Mouse (Mus musculus): ENCODE measurements at regions not wholly inside any gene's neighbourhood (a gene's known extent, or its start where the extent isn't known, plus 50 kb on each side); places are given as distances from the start of the nearest gene placed in this dataset.

GRCm38 (mm10) chr5:128550736-128551135 lies 49.9 kb upstream of the Fzd10 start:
- no peaks in the 10 kb centered on the region; the same call in none of the 2 replicates for H3K4me1 ChIP-seq (ENCODE audit: control insufficient read depth, insufficient read depth, low read length)
- no peak overlapping the region for H3K27ac ChIP-seq (ENCODE audit: insufficient read depth, low read length)
- H3K4me3 ChIP-seq (ENCODE audit: insufficient read depth, low read length), result no peak overlapping the region
- no peak for TF ChIP-seq CTCF (IDR thresholded peaks at IDR 0.05; ENCODE audit: extremely low read depth, insufficient read depth, low read length)
- TF ChIP-seq POLR2A (IDR thresholded peaks at IDR 0.05; ENCODE audit: extremely low read depth, insufficient read depth, low read length), result no peak

GRCm38 (mm10) chr5:128549811-128550210 lies 50.8 kb upstream of the Fzd10 start:
- no peak overlapping the region for H3K4me3 ChIP-seq (ENCODE audit: insufficient read depth, low read length)
- no peaks in the 10 kb centered on the region; the same call in none of the 2 replicates for H3K4me1 ChIP-seq (ENCODE audit: control insufficient read depth, insufficient read depth, low read length)
- TF ChIP-seq POLR2A (IDR thresholded peaks at IDR 0.05; ENCODE audit: extremely low read depth, insufficient read depth, low read length) (no peak), CTCF (IDR thresholded peaks at IDR 0.05; ENCODE audit: extremely low read depth, insufficient read depth, low read length) (no peak)
- H3K27ac ChIP-seq (ENCODE audit: insufficient read depth, low read length), result no peak overlapping the region

GRCm38 (mm10) chr5:128542049-128542448 lies 58.6 kb upstream of the Fzd10 start:
- TF ChIP-seq CTCF (IDR thresholded peaks at IDR 0.05; ENCODE audit: extremely low read depth, insufficient read depth, low read length) (no peak), POLR2A (IDR thresholded peaks at IDR 0.05; ENCODE audit: extremely low read depth, insufficient read depth, low read length) (no peak)
- Histone ChIP-seq H3K27ac (ENCODE audit: insufficient read depth, low read length) (no peak overlapping the region), H3K4me3 (ENCODE audit: insufficient read depth, low read length) (no peak overlapping the region), H3K4me1 (ENCODE audit: control insufficient read depth, insufficient read depth, low read length) (no peaks in the 10 kb centered on the region; the same call in 1 of the 2 replicates)

GRCm38 (mm10) chr5:128538646-128539045 lies 62.0 kb upstream of the Fzd10 start:
- Histone ChIP-seq H3K4me3 (ENCODE audit: insufficient read depth, low read length) (no peak overlapping the region), H3K4me1 (ENCODE audit: control insufficient read depth, insufficient read depth, low read length) (peaks cover 4% of the 10 kb centered on the region), H3K27ac (ENCODE audit: insufficient read depth, low read length) (no peak overlapping the region)
- no peak for TF ChIP-seq CTCF (IDR thresholded peaks at IDR 0.05; ENCODE audit: extremely low read depth, insufficient read depth, low read length)
- TF ChIP-seq POLR2A (IDR thresholded peaks at IDR 0.05; ENCODE audit: extremely low read depth, insufficient read depth, low read length), result no peak

GRCm38 (mm10) chr5:128537218-128537617 lies 63.4 kb upstream of the Fzd10 start:
- H3K4me1 ChIP-seq (ENCODE audit: control insufficient read depth, insufficient read depth, low read length), result peaks cover 4% of the 10 kb centered on the region
- no peak overlapping the region for H3K27ac ChIP-seq (ENCODE audit: insufficient read depth, low read length)
- TF ChIP-seq POLR2A (IDR thresholded peaks at IDR 0.05; ENCODE audit: extremely low read depth, insufficient read depth, low read length), result no peak
- no peak for TF ChIP-seq CTCF (IDR thresholded peaks at IDR 0.05; ENCODE audit: extremely low read depth, insufficient read depth, low read length)
- H3K4me3 ChIP-seq (ENCODE audit: insufficient read depth, low read length), result no peak overlapping the region

- no peak overlapping the region for H3K4me3 ChIP-seq (ENCODE audit: insufficient read depth, low read length)
- H3K4me1 ChIP-seq (ENCODE audit: control insufficient read depth, insufficient read depth, low read length), result peaks cover 4% of the 10 kb centered on the region
- no peak for TF ChIP-seq CTCF (IDR thresholded peaks at IDR 0.05; ENCODE audit: extremely low read depth, insufficient read depth, low read length)
- no peak for TF ChIP-seq POLR2A (IDR thresholded peaks at IDR 0.05; ENCODE audit: extremely low read depth, insufficient read depth, low read length)
- H3K27ac ChIP-seq (ENCODE audit: insufficient read depth, low read length), result no peak overlapping the region
Measured at GRCm38 (mm10) chr5:128536393-128536792, 64.3 kb upstream of the Fzd10 start.

- Histone ChIP-seq H3K4me3 (ENCODE audit: insufficient read depth, low read length) (no peak overlapping the region), H3K27ac (ENCODE audit: insufficient read depth, low read length) (no peak overlapping the region), H3K4me1 (ENCODE audit: control insufficient read depth, insufficient read depth, low read length) (no peaks in the 10 kb centered on the region)
- no peak for TF ChIP-seq POLR2A (IDR thresholded peaks at IDR 0.05; ENCODE audit: extremely low read depth, insufficient read depth, low read length)
- peak; percentile 24; the same call in 1 of the 2 replicates for TF ChIP-seq CTCF (IDR thresholded peaks at IDR 0.05; ENCODE audit: extremely low read depth, insufficient read depth, low read length)
Measured at GRCm38 (mm10) chr5:128527241-128527640, 73.4 kb upstream of the Fzd10 start.

- Histone ChIP-seq H3K4me1 (ENCODE audit: control insufficient read depth, insufficient read depth, low read length) (no peaks in the 10 kb centered on the region), H3K4me3 (ENCODE audit: insufficient read depth, low read length) (no peak overlapping the region)
- no peak for TF ChIP-seq POLR2A (IDR thresholded peaks at IDR 0.05; ENCODE audit: extremely low read depth, insufficient read depth, low read length)
- no peak for TF ChIP-seq CTCF (IDR thresholded peaks at IDR 0.05; ENCODE audit: extremely low read depth, insufficient read depth, low read length)
Measured at GRCm38 (mm10) chr5:128526432-128526831, 74.2 kb upstream of the Fzd10 start.

GRCm38 (mm10) chr5:128524377-128525280 lies 76.0 kb upstream of the Fzd10 start:
- Histone ChIP-seq H3K27ac (ENCODE audit: insufficient read depth, low read length) (no peak overlapping the region), H3K4me3 (ENCODE audit: insufficient read depth, low read length) (no peak overlapping the region), H3K4me1 (ENCODE audit: control insufficient read depth, insufficient read depth, low read length) (no peaks in the 10 kb centered on the region)
- no peak for TF ChIP-seq POLR2A (IDR thresholded peaks at IDR 0.05; ENCODE audit: extremely low read depth, insufficient read depth, low read length)
- TF ChIP-seq CTCF (IDR thresholded peaks at IDR 0.05; ENCODE audit: extremely low read depth, insufficient read depth, low read length), result no peak

More at GRCm38 (mm10) chr5:128526432-128526831, 74.2 kb upstream of the Fzd10 start:
- no peak overlapping the region for H3K27ac ChIP-seq (ENCODE audit: insufficient read depth, low read length)

- Histone ChIP-seq H3K4me3 (ENCODE audit: insufficient read depth, low read length) (no peak overlapping the region), H3K27ac (ENCODE audit: insufficient read depth, low read length) (no peak overlapping the region), H3K4me1 (ENCODE audit: control insufficient read depth, insufficient read depth, low read length) (no peaks in the 10 kb centered on the region)
- TF ChIP-seq CTCF (IDR thresholded peaks at IDR 0.05; ENCODE audit: extremely low read depth, insufficient read depth, low read length) (peak; percentile 74), POLR2A (IDR thresholded peaks at IDR 0.05; ENCODE audit: extremely low read depth, insufficient read depth, low read length) (no peak)
Measured at GRCm38 (mm10) chr5:128522667-128523066, 78.0 kb upstream of the Fzd10 start.
